Mouse (Mus musculus) c-Kit-positive CD71-positive TER-119-negative erythroid progenitor cells, embryonic 14.5 days (primary cell): ENCODE measurements around the gene Opn3.

Experiments
- DNase-seq: peaks from one replicate; pipeline ENCODE4 v3.0.0-alpha.2; 2013; ENCODE audit warnings: low read depth

Opn3 gene

GRCm38 (mm10) chr1:175648615-175649014, 44.0 kb downstream of the Opn3 start:
- no peak for DNase-seq

- no peak for DNase-seq
Observed at GRCm38 (mm10) chr1:175646952-175647351, 45.6 kb downstream of the Opn3 start.

GRCm38 (mm10) chr1:175643496-175644265, 48.9 kb downstream of the Opn3 start:
- DNase-seq = no peak

- DNase-seq = no peak
Observed at GRCm38 (mm10) chr1:175640435-175641150, 52.0 kb downstream of the Opn3 start.

GRCm38 (mm10) chr1:175639072-175639471, 53.5 kb downstream of the Opn3 start:
- DNase-seq = no peak

GRCm38 (mm10) chr1:175637677-175638076, 54.9 kb downstream of the Opn3 start:
- no peak for DNase-seq

GRCm38 (mm10) chr1:175632470-175632869, 60.1 kb downstream of the Opn3 start:
- DNase-seq = no peak

- no peak for DNase-seq
Observed at GRCm38 (mm10) chr1:175631721-175632221, 60.8 kb downstream of the Opn3 start.

- no peak for DNase-seq
Observed at GRCm38 (mm10) chr1:175631080-175631479, 61.5 kb downstream of the Opn3 start.

- no peak for DNase-seq
Observed at GRCm38 (mm10) chr1:175630345-175630744, 62.2 kb downstream of the Opn3 start.

- no peak for DNase-seq
Observed at GRCm38 (mm10) chr1:175629248-175629647, 63.3 kb downstream of the Opn3 start.

GRCm38 (mm10) chr1:175625990-175626692, 66.4 kb downstream of the Opn3 start:
- DNase-seq = no peak

GRCm38 (mm10) chr1:175625257-175625879, 67.2 kb downstream of the Opn3 start, which contains the start of gene Fh1:
Fh1 (minus strand) TSS chr1:175625635.
- DNase-seq = peak; percentile 92

- DNase-seq = no peak
Observed at GRCm38 (mm10) chr1:175623656-175624055, 68.9 kb downstream of the Opn3 start.

GRCm38 (mm10) chr1:175619814-175620431, 72.7 kb downstream of the Opn3 start, which contains the start of gene Kmo:
Kmo (plus strand) TSS chr1:175620381.
- DNase-seq = no peak

- no peak for DNase-seq
Observed at GRCm38 (mm10) chr1:175614992-175615391, 77.6 kb downstream of the Opn3 start.
